Mouse (Mus musculus) cerebellum, postnatal 36 days (tissue): Measurements from ENCODE around the gene Krt33a.

Source experiments
- DNase-seq, 2 experiments: peaks; one replicate each; pipeline ENCODE4 v3.0.0; 2021 to 2022; ENCODE audit warnings: mixed read lengths in 2 of 2

The Krt33a gene

GRCm38 (mm10) chr11:99985291-99986092 is 30.5 kb downstream of the Krt33a start:
- peak; percentile 83 for DNase-seq

- no peak for DNase-seq
Measured at GRCm38 (mm10) chr11:99983442-99983841, 32.6 kb downstream of the Krt33a start.

DNA sequence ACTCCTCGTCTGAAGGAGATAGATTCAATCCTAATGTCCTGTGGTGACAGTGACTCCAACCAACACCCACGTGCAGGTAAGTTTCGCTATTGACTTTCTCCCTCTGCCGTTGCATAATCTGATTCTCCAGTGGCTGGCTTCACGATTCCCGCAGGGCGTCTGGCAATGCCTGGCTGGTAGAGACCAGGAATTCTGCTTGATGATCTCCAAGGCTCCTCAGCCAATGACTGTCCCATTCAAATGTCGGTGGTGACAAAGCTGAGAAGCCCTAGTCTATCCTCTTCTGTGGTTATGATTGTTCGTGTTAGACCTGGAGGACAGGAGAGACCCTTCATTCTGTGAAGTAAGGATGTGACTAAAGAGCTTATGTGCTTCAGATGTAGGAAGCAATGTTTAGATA is 33.3 kb downstream of the Krt33a start:
- no peak for DNase-seq

- DNase-seq, result no peak
Measured at GRCm38 (mm10) chr11:99978953-99979352, 37.1 kb downstream of the Krt33a start, which contains the start of gene Krtap29-1. Krtap29-1 (minus strand) TSS chr11:99979053.

DNA sequence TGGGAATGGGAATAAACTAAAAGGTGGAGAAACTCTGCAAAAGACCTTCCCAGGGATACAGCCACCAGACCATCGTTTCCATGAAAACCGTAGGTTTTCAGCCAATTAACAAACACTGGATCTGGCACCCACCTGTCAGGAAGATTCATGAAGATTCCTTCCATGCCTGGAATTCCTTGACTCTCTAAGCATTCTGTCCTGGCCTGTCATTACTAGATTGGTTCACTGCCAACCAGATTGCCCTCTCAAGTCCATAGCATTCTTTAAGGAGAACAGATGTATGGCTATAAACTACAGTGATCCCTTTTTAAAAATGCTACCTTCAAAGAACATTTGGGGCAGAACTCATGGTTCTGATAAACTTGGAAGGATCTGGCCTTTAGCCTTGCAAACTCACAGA is 50.1 kb downstream of the Krt33a start:
- no peak for DNase-seq

- DNase-seq, result no peak
Measured at GRCm38 (mm10) chr11:99964213-99964612, 51.8 kb downstream of the Krt33a start.
